Mouse (Mus musculus): ENCODE measurements around the gene Ddx55.

- TF ChIP-seq CTCF (IDR thresholded peaks at IDR 0.05; ENCODE audit: low read depth) (peak; percentile 66), EP300 (optimal IDR thresholded peaks at IDR 0.05) (no peak)
Measured at GRCm38 (mm10) chr5:124555145-124555544, 2.5 kb downstream of the Ddx55 start.

Data from stomach, postnatal 0 days (tissue).